Mouse (Mus musculus): ENCODE measurements at regions not wholly inside any gene's neighbourhood (a gene's known extent, or its start where the extent isn't known, plus 50 kb on each side); places are given as distances from the start of the nearest gene placed in this dataset.

GRCm38 (mm10) chr13:115231981-115232380 is 130.2 kb upstream of the Itga1 start:
- no peak for DNase-seq (ENCODE audit: low spot score)

GRCm38 (mm10) chr13:115230494-115230893 is 128.7 kb upstream of the Itga1 start:
- DNase-seq (ENCODE audit: low spot score) = no peak

- DNase-seq (ENCODE audit: low spot score) = no peak
Measured at GRCm38 (mm10) chr13:115226824-115227223, 125.1 kb upstream of the Itga1 start.

GRCm38 (mm10) chr13:115219701-115220100 is 117.9 kb upstream of the Itga1 start:
- no peak for DNase-seq (ENCODE audit: low spot score)

GRCm38 (mm10) chr13:115211285-115211684 is 109.5 kb upstream of the Itga1 start:
- DNase-seq (ENCODE audit: low spot score) = no peak

- DNase-seq (ENCODE audit: low spot score) = no peak
Measured at GRCm38 (mm10) chr13:115210643-115211208, 109.0 kb upstream of the Itga1 start.

- DNase-seq (ENCODE audit: low spot score) = no peak
Measured at GRCm38 (mm10) chr13:115209402-115210192, 107.8 kb upstream of the Itga1 start.

GRCm38 (mm10) chr13:115206723-115207122 is 105.0 kb upstream of the Itga1 start:
- no peak for DNase-seq (ENCODE audit: low spot score)

GRCm38 (mm10) chr13:115199166-115199565 is 97.4 kb upstream of the Itga1 start:
- DNase-seq (ENCODE audit: low spot score) = no peak

GRCm38 (mm10) chr13:115188066-115188465 is 86.3 kb upstream of the Itga1 start:
- no peak for DNase-seq (ENCODE audit: low spot score)

GRCm38 (mm10) chr13:115187356-115187755 is 85.6 kb upstream of the Itga1 start:
- DNase-seq (ENCODE audit: low spot score) = no peak

- no peak for DNase-seq (ENCODE audit: low spot score)
Measured at GRCm38 (mm10) chr13:115182211-115182870, 80.6 kb upstream of the Itga1 start.

- DNase-seq (ENCODE audit: low spot score) = no peak
Measured at GRCm38 (mm10) chr13:115178175-115178917, 76.6 kb upstream of the Itga1 start.

GRCm38 (mm10) chr13:115171347-115172062 is 69.7 kb upstream of the Itga1 start:
- DNase-seq (ENCODE audit: low spot score) = no peak

- no peak for DNase-seq (ENCODE audit: low spot score)
Measured at GRCm38 (mm10) chr13:115165981-115166380, 64.2 kb upstream of the Itga1 start.

GRCm38 (mm10) chr13:115162689-115163413 is 61.1 kb upstream of the Itga1 start:
- no peak for DNase-seq (ENCODE audit: low spot score)

- no peak for DNase-seq (ENCODE audit: low spot score)
Measured at GRCm38 (mm10) chr13:115159386-115159785, 57.6 kb upstream of the Itga1 start.

All from ovary, adult 18-20 months (tissue).